Mouse (Mus musculus): ENCODE results near the gene Pter.

- TF ChIP-seq MAFK (IDR thresholded peaks at IDR 0.05; ENCODE audit: insufficient read depth, low read depth, low read length) (no peak), CHD2 (IDR thresholded peaks at IDR 0.05; ENCODE audit: low read depth, low read length) (no peak)
Measured at GRCm38 (mm10) chr2:12956703-12957424, 33.0 kb downstream of the Pter start.
